Mouse (Mus musculus) CD4-positive naive resting alpha-beta T cell, adult 76 days (primary cell): ENCODE results near the gene Mmd. TPM values are rescaled to one million over a fixed set of nuclear protein-coding genes. Genes with fewer than 3 reads are reported as not detected.

Experiments
- total RNA-seq: library from RNA; stranded (reverse); gene quantifications from one replicate; pipeline ENCODE4 v1.2.4, GENCODE M21; 2023

Mmd gene
- total RNA-seq, result 22.0 TPM

GRCm38 (mm10) chr11:90249025-90249650, at the start of gene Mmd:
TSS of gene Mmd (plus strand) at chr11:90249456.

Other genes starting within 250 kb of the Mmd start
- gene Pctp, start 246.6 kb upstream of the Mmd start, total RNA-seq, result 1.6 TPM
- gene Tmem100, start 219.1 kb upstream of the Mmd start, total RNA-seq, result not detected
- 4.0 TPM for gene Gm45716, start 61.8 kb upstream of the Mmd start, total RNA-seq
- 0.50 TPM for gene Hlf, start 141.4 kb downstream of the Mmd start, total RNA-seq